24 mouse cellular contexts compared by ENCODE assay signal in the genomic region with DNA sequence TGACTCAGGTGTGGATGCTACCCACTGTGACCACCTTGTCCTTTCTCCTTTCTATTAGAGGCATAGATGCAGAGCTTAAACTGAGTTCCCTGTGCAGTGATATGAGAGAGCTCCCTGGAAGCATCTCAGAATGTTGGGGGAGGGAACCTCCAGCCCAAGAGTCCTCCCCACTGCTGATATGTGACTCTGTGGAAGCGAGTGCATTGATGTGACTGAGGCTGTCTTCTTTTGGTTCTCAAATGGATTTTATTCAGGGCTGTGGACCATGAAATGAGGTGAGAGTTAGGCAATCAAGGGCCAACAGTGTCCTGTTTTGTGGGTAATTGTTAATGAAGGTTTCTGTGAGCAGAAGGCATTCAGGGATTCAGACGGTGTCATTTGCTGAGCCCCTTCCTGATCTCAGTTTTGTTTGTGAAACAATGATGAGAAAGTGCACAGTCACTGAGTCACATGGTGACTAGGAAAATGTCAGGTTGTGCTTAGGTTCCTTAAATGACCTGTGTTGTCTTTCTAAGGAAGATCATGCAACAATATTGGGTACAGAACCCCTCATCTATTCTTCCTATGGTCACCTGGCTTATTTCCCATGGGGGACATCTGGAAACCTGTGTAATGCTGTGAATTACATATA. TPM values are rescaled to one million over a fixed set of nuclear protein-coding genes. Genes with fewer than 3 reads are reported as not detected.
DNase-seq lines count a peak whose midpoint lies in the region; ATAC-seq and TF ChIP-seq lines count a peak whose summit lies in the region.
"Not testable (repeated sequence)": the region's sequence is repeated elsewhere in the genome, so short reads cannot be mapped to it uniquely, and the experiment has no call there.
"Had no signal": no experiment of that assay in that cellular context is flagged by ENCODE, and none has a peak within 500 bp of the region (broad histone marks: within the 10 kb centered on the region; RNA-seq: fewer than 3 reads in every experiment).

No protein-coding gene starts in this region.

- not testable (repeated sequence) for H3K27me3 ChIP-seq in G1E (ENCODE audit: insufficient read depth, low read length); kidney, embryonic 14.5 days (ENCODE audit: control insufficient read depth, insufficient read depth, low read length); kidney, embryonic 16.5 days (ENCODE audit: insufficient read depth, low read length)

- TF ChIP-seq CTCF in G1E (IDR thresholded peaks at IDR 0.05; ENCODE audit: low read depth, low read length) = not testable (repeated sequence)

- H3K9ac ChIP-seq in kidney, embryonic 14.5 days (ENCODE audit: low read depth, low read length); kidney, embryonic 16.5 days (replicated peaks; ENCODE audit: low read length): not testable (repeated sequence)

- not testable (repeated sequence) for H3K4me3 ChIP-seq in G1E (ENCODE audit: low read depth, low read length); kidney, embryonic 14.5 days (ENCODE audit: low read length); kidney, embryonic 16.5 days (ENCODE audit: low read length)

- not testable (repeated sequence) for H3K4me1 ChIP-seq in G1E (ENCODE audit: insufficient read depth, low read depth, low read length); kidney, embryonic 14.5 days (ENCODE audit: control insufficient read depth, insufficient read depth, low read length); kidney, embryonic 16.5 days (ENCODE audit: insufficient read depth, low read length)

- not testable (repeated sequence) for DNase-seq in G1E (ENCODE audit: low spot score)
- peak; percentile 24 for DNase-seq in heart, adult 11 months

- 45% methylated on average over 1 of the region's 2 CpGs for WGBS in kidney, embryonic 14.5 days
- WGBS in kidney, embryonic 16.5 days = 47% methylated on average over 1 of the region's 2 CpGs

- H3K9me3 ChIP-seq in G1E (replicated peaks); kidney, embryonic 14.5 days (ENCODE audit: control insufficient read depth, low read length); kidney, embryonic 16.5 days (ENCODE audit: low read length): not testable (repeated sequence)

- peak; percentile 24 for ATAC-seq in G1E (ENCODE audit: extremely low read depth, insufficient number of reproducible peaks, low FRiP score, poor library complexity, severe bottlenecking)
- ATAC-seq in common myeloid progenitor, adult 5-6 weeks (replicated peaks; ENCODE audit: low read depth, poor library complexity, severe bottlenecking) = peak; percentile 42; the same call in 1 of the 2 replicates
- ATAC-seq in kidney, embryonic 14.5 days (ENCODE audit: low FRiP score, low TSS enrichment) = peak; percentile 52; the same call in 1 of the 2 replicates
- ATAC-seq in kidney, embryonic 16.5 days (ENCODE audit: low FRiP score, low TSS enrichment) = peak; percentile 49
- peak; percentile 90 for ATAC-seq in megakaryocyte, adult 5-6 weeks (ENCODE audit: poor library complexity, severe bottlenecking)
- ATAC-seq in monocyte, adult 5-6 weeks (replicated peaks; ENCODE audit: insufficient number of reproducible peaks, low FRiP score, low TSS enrichment, poor library complexity, severe bottlenecking) = peak; percentile 82

- H3K27ac ChIP-seq in kidney, embryonic 14.5 days (ENCODE audit: low read depth, low read length); kidney, embryonic 16.5 days (ENCODE audit: low read length): not testable (repeated sequence)

- not testable (repeated sequence) for H3K36me3 ChIP-seq in G1E (replicated peaks); kidney, embryonic 14.5 days (ENCODE audit: control insufficient read depth, insufficient read depth, low read length); kidney, embryonic 16.5 days (ENCODE audit: insufficient read depth, low read length)

- not testable (repeated sequence) for H3K4me2 ChIP-seq in kidney, embryonic 14.5 days (replicated peaks; ENCODE audit: low read depth, low read length); kidney, embryonic 16.5 days (replicated peaks; ENCODE audit: low read depth, low read length)

RNA-seq across cellular contexts. Expression of gene Ugt1a9, which starts 4.0 kb away (rescaled TPM):
- total RNA-seq in G1E (2014; fragmentation: Nextera tagmentation) (not detected in 2 replicates), G1E (2017) (0.17 and 0.27 TPM in 2 replicates)
- not detected in 2 replicates for polyA plus RNA-seq in G1E (2012)
- total RNA-seq in common myeloid progenitor, adult 5-6 weeks (2017) = not detected in 2 replicates
- 1.5 and 2.5 TPM in 2 replicates for polyA plus RNA-seq in kidney, embryonic 14.5 days (2014; fragmentation: Nextera tagmentation; extraction: Ambion mirVana)
- 6.4 and 7.1 TPM in 2 replicates for polyA plus RNA-seq in kidney, embryonic 16.5 days (2015; fragmentation: Nextera tagmentation; extraction: Ambion mirVana)
- not detected in 2 replicates for total RNA-seq in megakaryocyte, adult 5-6 weeks (2015)
- total RNA-seq in megakaryocyte, adult 5-6 weeks (2017) = not detected in 2 replicates
- total RNA-seq in monocyte, adult 5-6 weeks (2017) = not detected in 3 replicates
- total RNA-seq: adrenal gland, adult 18-20 months; CH12.LX; MEL had no signal
- polyA plus RNA-seq: CD4-positive, CD25-positive, alpha-beta regulatory T cell, adult 4 months; cerebellum, adult 2 months; embryonic facial prominence, embryonic 11.5 days; embryonic facial prominence, embryonic 13.5 days; embryonic facial prominence, embryonic 15.5 days; erythroblast, embryonic 14.5 days; forebrain, embryonic 10.5 days; forebrain, embryonic 12.5 days; forebrain, embryonic 14.5 days; forebrain, embryonic 16.5 days had no signal

RNA-seq across cellular contexts. Expression of gene Ugt1a10, which starts 11.4 kb away (rescaled TPM):
- total RNA-seq in G1E (2014; fragmentation: Nextera tagmentation) (not detected in 2 replicates), G1E (2017) (0.05 TPM in 1 of 2 replicates, not detected in the other)
- polyA plus RNA-seq in G1E (2012) = not detected in 2 replicates
- total RNA-seq in common myeloid progenitor, adult 5-6 weeks (2017) = not detected in 2 replicates
- 5.0 and 9.2 TPM in 2 replicates for polyA plus RNA-seq in kidney, embryonic 14.5 days (2014; fragmentation: Nextera tagmentation; extraction: Ambion mirVana)
- 25.3 and 28.9 TPM in 2 replicates for polyA plus RNA-seq in kidney, embryonic 16.5 days (2015; fragmentation: Nextera tagmentation; extraction: Ambion mirVana)
- not detected in 2 replicates for total RNA-seq in megakaryocyte, adult 5-6 weeks (2015)
- not detected in 2 replicates for total RNA-seq in megakaryocyte, adult 5-6 weeks (2017)
- 1.2 TPM in 1 of 3 replicates, not detected in the others for total RNA-seq in monocyte, adult 5-6 weeks (2017)
- total RNA-seq: adrenal gland, adult 8-10 months; CH12.LX; MEL had no signal
- polyA plus RNA-seq: activated CD4-positive, CD25-positive, alpha-beta regulatory T cell, adult 4 months; CD4-positive, CD25-positive, alpha-beta regulatory T cell, adult 4 months; cerebellum, adult 2 months; embryonic facial prominence, embryonic 11.5 days; embryonic facial prominence, embryonic 13.5 days; embryonic facial prominence, embryonic 15.5 days; erythroblast, embryonic 14.5 days; forebrain, embryonic 10.5 days; forebrain, embryonic 12.5 days; forebrain, embryonic 14.5 days; forebrain, embryonic 16.5 days had no signal

RNA-seq across cellular contexts. Expression of gene Ugt1a8, which starts 21.0 kb away (rescaled TPM):
- total RNA-seq in G1E (2014; fragmentation: Nextera tagmentation) (not detected in 2 replicates), G1E (2017) (0.17 TPM in 1 of 2 replicates, not detected in the other)
- not detected in 2 replicates for polyA plus RNA-seq in G1E (2012)
- not detected in 2 replicates for total RNA-seq in common myeloid progenitor, adult 5-6 weeks (2017)
- polyA plus RNA-seq in kidney, embryonic 14.5 days (2014; fragmentation: Nextera tagmentation; extraction: Ambion mirVana) = not detected in 2 replicates
- polyA plus RNA-seq in kidney, embryonic 16.5 days (2015; fragmentation: Nextera tagmentation; extraction: Ambion mirVana) = 0.13 TPM in 1 of 2 replicates, not detected in the other
- total RNA-seq in megakaryocyte, adult 5-6 weeks (2015) = not detected in 2 replicates
- total RNA-seq in megakaryocyte, adult 5-6 weeks (2017) = not detected in 2 replicates
- not detected in 3 replicates for total RNA-seq in monocyte, adult 5-6 weeks (2017)
- total RNA-seq: adrenal gland, adult 18-20 months; adrenal gland, adult 8-10 months; adrenal gland, postnatal 14 days; adrenal gland, postnatal 36 days; CH12.LX; MEL had no signal
- polyA plus RNA-seq: activated CD4-positive, CD25-positive, alpha-beta regulatory T cell, adult 4 months; CD4-positive, CD25-positive, alpha-beta regulatory T cell, adult 4 months; cerebellum, adult 2 months; embryonic facial prominence, embryonic 11.5 days; embryonic facial prominence, embryonic 13.5 days; embryonic facial prominence, embryonic 15.5 days; erythroblast, embryonic 14.5 days; forebrain, embryonic 10.5 days; forebrain, embryonic 12.5 days; forebrain, embryonic 14.5 days; forebrain, embryonic 16.5 days had no signal

RNA-seq across cellular contexts. Expression of gene Ugt1a7c, which starts 28.3 kb away (rescaled TPM):
- total RNA-seq in G1E (2014; fragmentation: Nextera tagmentation) = 0.30 and 0.63 TPM in 2 replicates
- 3.9 and 4.5 TPM in 2 replicates for total RNA-seq in G1E (2017)
- polyA plus RNA-seq in G1E (2012) = 0.08 and 0.18 TPM in 2 replicates
- total RNA-seq in common myeloid progenitor, adult 5-6 weeks (2017) = 20.6 and 22.1 TPM in 2 replicates
- 4.6 and 6.1 TPM in 2 replicates for polyA plus RNA-seq in kidney, embryonic 14.5 days (2014; fragmentation: Nextera tagmentation; extraction: Ambion mirVana)
- polyA plus RNA-seq in kidney, embryonic 16.5 days (2015; fragmentation: Nextera tagmentation; extraction: Ambion mirVana) = 10.5 and 10.9 TPM in 2 replicates
- 120 and 121 TPM in 2 replicates for total RNA-seq in megakaryocyte, adult 5-6 weeks (2015)
- total RNA-seq in megakaryocyte, adult 5-6 weeks (2017) = 178 and 196 TPM in 2 replicates
- 76.0 to 85.9 TPM (median 84.7 TPM) in 3 replicates for total RNA-seq in monocyte, adult 5-6 weeks (2017)
- total RNA-seq: MEL had no signal

RNA-seq across cellular contexts. Expression of gene Ugt1a6b, which starts 36.5 kb away (rescaled TPM):
- total RNA-seq in G1E (2014; fragmentation: Nextera tagmentation) (not detected in 2 replicates), G1E (2017) (0.27 and 0.41 TPM in 2 replicates)
- polyA plus RNA-seq in G1E (2012) = not detected in 2 replicates
- total RNA-seq in common myeloid progenitor, adult 5-6 weeks (2017) = 0.91 and 4.2 TPM in 2 replicates
- 0.11 TPM in 1 of 2 replicates, not detected in the other for polyA plus RNA-seq in kidney, embryonic 14.5 days (2014; fragmentation: Nextera tagmentation; extraction: Ambion mirVana)
- 0.81 and 0.82 TPM in 2 replicates for polyA plus RNA-seq in kidney, embryonic 16.5 days (2015; fragmentation: Nextera tagmentation; extraction: Ambion mirVana)
- 3.7 and 6.3 TPM in 2 replicates for total RNA-seq in megakaryocyte, adult 5-6 weeks (2015)
- total RNA-seq in megakaryocyte, adult 5-6 weeks (2017) = 4.6 and 6.1 TPM in 2 replicates
- 1.6 to 5.2 TPM (median 4.0 TPM) in 3 replicates for total RNA-seq in monocyte, adult 5-6 weeks (2017)
- total RNA-seq: MEL had no signal
- polyA plus RNA-seq: activated CD4-positive, CD25-positive, alpha-beta regulatory T cell, adult 4 months; CD4-positive, CD25-positive, alpha-beta regulatory T cell, adult 4 months; cerebellum, adult 2 months; embryonic facial prominence, embryonic 11.5 days; erythroblast, embryonic 14.5 days; forebrain, embryonic 10.5 days had no signal

Comparison
In these comparisons a context has a peak if more than half of its experiments do, and no peak if none do; other contexts are left out.
1. ATAC-seq: peak in every context shown above with its lines; median percentile 90 in megakaryocyte, adult 5-6 weeks; 82 in monocyte, adult 5-6 weeks; 52 in kidney, embryonic 14.5 days; 49 in kidney, embryonic 16.5 days; 42 in common myeloid progenitor, adult 5-6 weeks; 24 in G1E.